Mouse (Mus musculus) midbrain, postnatal 0 days (tissue): ENCODE measurements around the gene Mrps15. TPM values are rescaled to one million over a fixed set of nuclear protein-coding genes. Genes with fewer than 3 reads are reported as not detected.

Experiments
- ATAC-seq: fragments of 200-750 bp; cut with Nextera tagmentation; 2 replicates; pipeline ENCODE4 v1.8.0; 2017; ENCODE audit warnings: moderate number of reproducible peaks, mild to moderate bottlenecking, moderate TSS enrichment, moderate library complexity; ENCODE audit not compliant: low FRiP score
- DNase-seq: peaks from one replicate; pipeline ENCODE4 v3.0.0-alpha.2; 2015; ENCODE audit warnings: low spot score
- H3K27ac ChIP-seq: fragments of 300-500 bp; sonication (generic); 2 replicates; pipeline ENCODE4 v1.5.1; 2014; ENCODE audit warnings: low read depth, mild to moderate bottlenecking, low read length, mixed read lengths
- H3K27me3 ChIP-seq: fragments of 300-500 bp; sonication (generic); 2 replicates; pipeline ENCODE4 v1.6.1; 2014; ENCODE audit warnings: low read length, control low read depth, mixed read lengths; ENCODE audit not compliant: insufficient read depth
- H3K36me3 ChIP-seq: fragments of 300-500 bp; sonication (generic); 2 replicates; pipeline ENCODE4 v1.6.1; 2014; ENCODE audit warnings: low read length, control low read depth, mixed read lengths; ENCODE audit not compliant: insufficient read depth
- H3K4me1 ChIP-seq: fragments of 300-500 bp; sonication (generic); 2 replicates; pipeline ENCODE4 v1.6.1; 2014; ENCODE audit warnings: mild to moderate bottlenecking, control low read depth, antibody characterized with exemption, low read length, mixed read lengths; ENCODE audit not compliant: insufficient read depth
- H3K4me2 ChIP-seq: fragments of 300-500 bp; sonication (generic); 2 replicates; pipeline ENCODE4 v1.6.1; 2014; ENCODE audit warnings: low read depth, mild to moderate bottlenecking, low read length, mixed read lengths; ENCODE audit not compliant: poor library complexity, severe bottlenecking
- H3K4me3 ChIP-seq: fragments of 300-500 bp; sonication (generic); 2 replicates; pipeline ENCODE4 v1.5.1; 2014; ENCODE audit warnings: low read depth, mild to moderate bottlenecking, low read length, moderate library complexity
- H3K9ac ChIP-seq: fragments of 300-500 bp; sonication (generic); replicated peaks from 2 replicates; pipeline ENCODE4 v1.6.1; 2014; ENCODE audit warnings: mild to moderate bottlenecking, low read length, moderate library complexity, mixed read lengths; ENCODE audit not compliant: poor library complexity, severe bottlenecking
- H3K9me3 ChIP-seq: fragments of 300-500 bp; sonication (generic); 2 replicates; pipeline ENCODE4 v1.6.1; 2016; ENCODE audit warnings: low read length, control low read depth
- CTCF ChIP-seq: IDR thresholded peaks from 2 replicates; pipeline ENCODE4 v1.5.1; 2016; ENCODE audit warnings: antibody characterized with exemption, mild to moderate bottlenecking
- WGBS: fragments of 180-500 bp; shearing (Covaris S2); extraction: QIAGEN DNeasy Blood & Tissue Kit; methylation state at CpG from one replicate; pipeline ENCODE4 v1.1.7; 2014; 5-methylcytosine and 5-hydroxymethylcytosine counted together
- polyA plus RNA-seq: library from polyadenylated mRNA; unstranded; fragments of >200 nt; fragmentation: Nextera tagmentation; extraction: Ambion mirVana; gene quantifications from 2 replicates; pipeline ENCODE4 v1.2.1, GENCODE M21; 2015
- total RNA-seq: library from RNA; depleted of rRNA; stranded (reverse); fragments of >200 nt; gene quantifications from 2 replicates; pipeline ENCODE4 v1.2.3, GENCODE M21; 2014; rRNA removed

Gene Mrps15
- total RNA-seq (53.8 and 73.2 TPM in 2 replicates), polyA plus RNA-seq (137 and 151 TPM in 2 replicates)

DNA sequence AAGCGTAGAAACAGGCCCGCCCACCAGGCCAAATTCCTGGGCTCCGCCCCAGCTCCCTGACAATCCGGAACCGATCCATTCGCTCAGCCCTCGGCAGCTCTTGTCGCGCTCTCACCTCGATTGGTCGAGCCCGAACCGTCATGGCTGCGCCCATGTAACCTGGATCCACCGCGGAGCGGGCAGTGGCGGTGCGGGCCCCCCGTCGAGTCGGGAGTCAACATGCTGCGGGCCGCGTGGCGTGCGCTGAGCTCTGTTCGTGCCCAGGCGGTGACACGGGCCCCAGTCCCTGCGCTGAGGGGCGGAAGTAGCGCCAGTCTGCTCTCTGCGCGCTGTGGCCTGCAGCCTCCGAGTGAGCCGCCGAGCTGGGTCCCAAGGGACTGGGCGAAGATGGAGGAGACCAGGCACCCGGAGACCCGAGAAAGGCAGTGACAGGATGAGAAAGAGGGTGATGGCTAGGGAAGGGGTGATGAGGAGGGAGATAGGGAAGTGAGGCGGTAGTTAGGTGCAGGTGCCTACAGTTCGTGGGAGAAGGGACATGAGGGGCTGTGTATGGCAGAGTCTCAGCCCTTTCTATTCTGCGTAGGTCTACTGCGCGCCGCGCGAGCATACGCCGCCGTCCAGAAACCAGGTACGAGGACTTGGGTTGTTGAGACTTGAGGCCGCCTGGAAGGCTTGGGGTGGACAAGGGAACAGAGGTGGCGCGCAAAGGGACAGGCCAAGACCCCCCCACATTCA, at the start of gene Mrps15:
TSS of gene Mrps15 (plus strand) at position 75 of the 735 bp plus-strand sequence.
- TF ChIP-seq CTCF: no peak
- ATAC-seq (peak; percentile 95), DNase-seq (peak; percentile 96)
- Histone ChIP-seq H3K4me3 (peak within 1 kb of the TSS; percentile 56), H3K9ac (peak within 1 kb of the TSS; percentile 82), H3K36me3 (peaks cover 21% of the 10 kb centered on the region; the same call in 1 of the 2 replicates), H3K27me3 (no peaks in the 10 kb centered on the region), H3K4me1 (peaks cover 10% of the 10 kb centered on the region; the same call in 1 of the 2 replicates), H3K9me3 (no peaks in the 10 kb centered on the region), H3K4me2 (peak within 1 kb of the TSS; percentile 94), H3K27ac (peak within 1 kb of the TSS; percentile 77)
- 1% methylated on average over 56 of the region's 56 CpGs for WGBS

DNA sequence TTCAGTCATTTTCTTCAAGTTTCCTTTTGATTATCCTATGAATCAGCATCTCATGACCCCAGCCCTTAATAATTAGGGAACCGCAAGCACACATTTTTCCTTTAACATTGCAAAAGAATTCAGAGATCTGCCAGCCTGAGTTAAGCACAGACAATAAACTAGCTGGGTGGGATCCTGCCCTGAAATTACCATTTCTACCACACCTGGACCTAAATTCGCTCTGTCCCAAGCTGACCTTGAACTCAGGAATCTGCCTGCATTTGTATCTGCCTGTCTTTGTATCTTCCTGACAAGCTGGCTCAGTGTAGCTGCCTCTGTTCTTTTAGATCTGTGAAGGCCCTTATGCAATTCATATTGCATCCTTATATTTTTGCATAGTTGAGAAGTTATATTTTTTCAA, 48.9 kb upstream of the Mrps15 start:
- Histone ChIP-seq H3K4me1 (no peaks in the 10 kb centered on the region), H3K4me2 (no peak overlapping the region), H3K4me3 (no peak overlapping the region), H3K27ac (no peak overlapping the region), H3K27me3 (no peaks in the 10 kb centered on the region), H3K9me3 (no peaks in the 10 kb centered on the region), H3K36me3 (no peaks in the 10 kb centered on the region), H3K9ac (no peak overlapping the region)
- no peak for ATAC-seq
- no peak for DNase-seq
- WGBS: 82% methylated on average over 2 of the region's 2 CpGs
- no peak for TF ChIP-seq CTCF

DNA sequence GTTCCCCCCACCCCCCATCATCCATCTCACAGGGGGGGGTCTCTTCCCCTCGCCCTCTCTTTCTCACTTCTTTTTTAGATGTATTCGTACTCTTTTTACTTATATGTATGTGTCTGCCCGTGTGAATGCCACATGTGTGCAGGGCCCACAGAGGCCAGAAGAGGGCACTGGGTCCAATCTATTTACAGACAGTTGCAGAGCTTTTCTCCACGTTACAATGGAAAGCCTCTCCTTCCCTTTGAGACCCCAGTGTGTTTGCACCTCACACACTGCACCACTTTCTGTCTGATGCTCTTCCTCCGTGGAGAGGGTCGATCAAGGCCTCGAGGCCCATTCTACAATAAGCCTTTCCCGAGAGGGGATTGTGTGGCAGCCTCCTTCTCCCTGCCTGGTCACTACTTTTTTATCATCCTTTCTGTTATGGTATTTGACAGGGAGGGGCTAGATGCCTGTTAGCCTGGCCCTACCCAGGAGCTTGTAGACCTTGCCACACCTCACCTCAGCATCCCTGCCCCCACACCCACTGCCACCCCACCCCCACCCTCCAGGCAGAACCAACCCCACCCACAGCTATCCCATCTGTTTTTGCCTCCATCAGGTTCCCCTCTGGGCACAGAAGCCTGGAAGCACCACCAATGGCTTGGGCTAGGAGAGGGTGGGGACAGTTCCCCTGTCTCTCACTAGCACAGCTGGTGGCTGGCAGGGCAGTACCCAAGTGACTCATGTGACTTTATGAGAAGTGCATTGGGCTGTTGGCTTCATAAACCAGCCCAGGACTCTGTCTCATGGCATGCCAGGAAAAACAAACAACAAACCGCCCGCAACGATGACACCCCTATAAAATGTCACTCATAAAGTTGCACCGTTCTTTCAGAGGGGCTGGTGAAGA, 45.2 kb upstream of the Mrps15 start:
- no peak overlapping the region for H3K4me3 ChIP-seq
- H3K36me3 ChIP-seq: no peaks in the 10 kb centered on the region
- H3K4me1 ChIP-seq: no peaks in the 10 kb centered on the region
- H3K27me3 ChIP-seq: no peaks in the 10 kb centered on the region
- H3K9ac ChIP-seq: no peak overlapping the region
- no peak for TF ChIP-seq CTCF
- no peaks in the 10 kb centered on the region for H3K9me3 ChIP-seq
- H3K4me2 ChIP-seq: no peak overlapping the region
- 89% methylated on average over 12 of the region's 12 CpGs for WGBS
- ATAC-seq (no peak), DNase-seq (no peak)
- no peak overlapping the region for H3K27ac ChIP-seq

DNA sequence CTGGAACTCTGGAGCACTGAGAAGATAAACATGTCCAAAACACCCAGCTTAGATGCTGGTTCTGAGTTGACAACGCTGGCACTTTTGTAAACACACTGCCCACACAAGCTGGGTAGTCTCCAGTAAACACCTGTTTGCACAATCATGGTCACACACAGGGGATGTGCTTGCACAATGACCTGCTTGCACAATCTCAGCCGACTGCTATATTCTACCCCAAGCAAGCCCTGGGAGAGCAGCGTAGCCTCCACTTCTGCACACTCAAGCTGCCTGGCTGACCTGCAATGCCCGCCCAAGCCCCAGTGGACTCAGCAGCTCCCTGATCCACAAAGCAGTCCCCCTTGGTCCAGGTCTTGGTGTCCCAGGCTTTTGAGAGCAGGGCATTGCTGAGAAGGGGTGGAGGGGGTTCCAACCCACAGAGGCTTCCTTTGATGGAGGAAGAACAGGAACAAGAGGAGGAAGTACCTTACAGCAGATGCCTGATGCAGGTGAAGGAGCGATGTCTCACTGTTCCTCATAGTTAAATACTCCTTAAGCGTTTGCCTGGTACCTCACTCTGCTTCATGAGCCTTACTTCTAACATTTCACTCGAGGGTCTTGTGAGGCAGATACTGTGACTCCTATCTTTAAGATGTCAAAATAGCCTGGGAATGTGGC, 28.9 kb upstream of the Mrps15 start:
- Histone ChIP-seq H3K27me3 (no peaks in the 10 kb centered on the region), H3K9me3 (no peaks in the 10 kb centered on the region), H3K4me2 (no peak overlapping the region), H3K4me1 (no peaks in the 10 kb centered on the region), H3K27ac (no peak overlapping the region), H3K36me3 (no peaks in the 10 kb centered on the region), H3K4me3 (no peak overlapping the region), H3K9ac (no peak overlapping the region)
- ATAC-seq (no peak), DNase-seq (no peak)
- TF ChIP-seq CTCF: no peak
- 86% methylated on average over 7 of the region's 7 CpGs for WGBS

DNA sequence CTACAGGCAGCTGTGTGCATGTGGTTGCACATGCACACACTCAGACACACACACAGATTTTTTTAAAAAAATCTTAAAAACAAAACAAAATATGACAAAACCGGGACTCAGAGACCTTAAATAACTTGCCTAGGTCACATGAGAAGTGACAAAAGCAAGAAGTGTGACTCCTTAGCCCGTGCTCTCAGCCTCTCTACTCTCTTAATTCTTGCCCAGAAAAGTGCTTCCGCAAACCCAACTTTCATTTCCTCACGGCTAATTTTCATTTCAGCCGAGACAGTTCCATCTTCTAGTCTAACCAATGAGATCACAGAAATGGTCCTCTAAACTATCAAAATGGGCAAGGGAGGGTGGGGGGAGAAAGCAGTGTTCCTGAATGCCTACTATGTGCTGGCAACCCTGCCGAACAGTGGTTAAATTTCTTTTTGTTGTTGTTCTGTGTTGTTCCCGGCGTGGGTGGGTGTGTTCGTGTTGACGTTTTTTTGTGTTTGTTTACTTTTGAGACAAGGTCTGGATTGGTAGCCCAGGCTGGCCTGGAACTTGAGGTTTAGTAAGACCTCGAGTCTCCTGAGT, 27.7 kb upstream of the Mrps15 start:
- no peak for TF ChIP-seq CTCF
- 78% methylated on average over 11 of the region's 11 CpGs for WGBS
- no peak overlapping the region for H3K4me3 ChIP-seq

More for the DNA sequence above, 27.7 kb upstream of the Mrps15 start:
- Histone ChIP-seq H3K27ac (no peak overlapping the region), H3K4me2 (no peak overlapping the region), H3K9ac (no peak overlapping the region), H3K9me3 (no peaks in the 10 kb centered on the region), H3K36me3 (no peaks in the 10 kb centered on the region), H3K4me1 (no peaks in the 10 kb centered on the region), H3K27me3 (no peaks in the 10 kb centered on the region)
- ATAC-seq: no peak
- no peak for DNase-seq
